Mouse (Mus musculus): ENCODE measurements at regions not wholly inside any gene's neighbourhood (a gene's known extent, or its start where the extent isn't known, plus 50 kb on each side); places are given as distances from the start of the nearest gene placed in this dataset.

DNA sequence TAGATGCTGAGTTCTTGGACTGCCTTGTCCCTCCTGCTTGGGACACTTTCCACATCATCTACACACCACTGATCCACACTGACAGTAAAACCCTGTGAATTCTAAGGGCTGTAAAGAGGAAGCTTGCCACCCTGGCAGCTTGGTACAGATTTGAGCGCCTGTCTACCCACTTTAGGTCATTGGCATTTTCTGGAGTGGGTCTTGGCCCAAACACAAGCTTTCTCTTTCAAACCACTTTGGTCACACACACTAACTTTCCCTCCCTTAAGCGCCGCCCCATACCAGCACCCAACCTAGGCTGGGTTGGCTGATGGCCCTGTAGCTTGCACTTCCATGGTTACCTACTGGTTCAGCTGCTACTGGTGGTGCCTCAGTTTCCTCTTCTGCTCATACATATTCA is 55.6 kb upstream of the Fam180a start:
- no peak overlapping the region for H3K27ac ChIP-seq (ENCODE audit: control insufficient read depth, low read depth, low read length)
- no peaks in the 10 kb centered on the region for H3K36me3 ChIP-seq (ENCODE audit: control insufficient read depth in 1 of 2, insufficient read depth in 2 of 2, low read length in 2 of 2)
- H3K4me1 ChIP-seq (ENCODE audit: control insufficient read depth in 1 of 2, insufficient read depth in 2 of 2, low read length in 2 of 2): no peaks in the 10 kb centered on the region
- no peak overlapping the region for H3K4me3 ChIP-seq (ENCODE audit: control insufficient read depth in 1 of 2, insufficient read depth in 1 of 2, low read depth in 2 of 2, low read length in 2 of 2)
- H3K9me3 ChIP-seq (replicated peaks; ENCODE audit: insufficient read depth, low read length): no peaks in the 10 kb centered on the region
- TF ChIP-seq TCF12 (IDR thresholded peaks at IDR 0.05; ENCODE audit: low read depth, low read length): no peak
- TF ChIP-seq MXI1 (IDR thresholded peaks at IDR 0.05; ENCODE audit: low read depth, low read length): no peak
- no peak for TF ChIP-seq NELFE (IDR thresholded peaks at IDR 0.05; ENCODE audit: low read depth, low read length)
- TF ChIP-seq ZNF384 (IDR thresholded peaks at IDR 0.05; ENCODE audit: low read depth, low read length): no peak
- no peak for TF ChIP-seq BHLHE40 (IDR thresholded peaks at IDR 0.05; ENCODE audit: borderline replicate concordance, low read depth, low read length)
- no peak for TF ChIP-seq CHD2 (IDR thresholded peaks at IDR 0.05; ENCODE audit: low read length)
- H3K79me2 ChIP-seq (ENCODE audit: control insufficient read depth, insufficient read depth, low read length, poor library complexity): no peaks in the 10 kb centered on the region
- no peaks in the 10 kb centered on the region; a peak in 2 of 4 replicates for H3K27me3 ChIP-seq (ENCODE audit: control insufficient read depth in 1 of 2, insufficient read depth in 2 of 2, low read length in 2 of 2)
- no peak for DNase-seq (ENCODE audit: low read depth, low spot score)
- H3K9ac ChIP-seq (ENCODE audit: control insufficient read depth, low read depth, low read length, poor library complexity, severe bottlenecking): no peak overlapping the region

DNA sequence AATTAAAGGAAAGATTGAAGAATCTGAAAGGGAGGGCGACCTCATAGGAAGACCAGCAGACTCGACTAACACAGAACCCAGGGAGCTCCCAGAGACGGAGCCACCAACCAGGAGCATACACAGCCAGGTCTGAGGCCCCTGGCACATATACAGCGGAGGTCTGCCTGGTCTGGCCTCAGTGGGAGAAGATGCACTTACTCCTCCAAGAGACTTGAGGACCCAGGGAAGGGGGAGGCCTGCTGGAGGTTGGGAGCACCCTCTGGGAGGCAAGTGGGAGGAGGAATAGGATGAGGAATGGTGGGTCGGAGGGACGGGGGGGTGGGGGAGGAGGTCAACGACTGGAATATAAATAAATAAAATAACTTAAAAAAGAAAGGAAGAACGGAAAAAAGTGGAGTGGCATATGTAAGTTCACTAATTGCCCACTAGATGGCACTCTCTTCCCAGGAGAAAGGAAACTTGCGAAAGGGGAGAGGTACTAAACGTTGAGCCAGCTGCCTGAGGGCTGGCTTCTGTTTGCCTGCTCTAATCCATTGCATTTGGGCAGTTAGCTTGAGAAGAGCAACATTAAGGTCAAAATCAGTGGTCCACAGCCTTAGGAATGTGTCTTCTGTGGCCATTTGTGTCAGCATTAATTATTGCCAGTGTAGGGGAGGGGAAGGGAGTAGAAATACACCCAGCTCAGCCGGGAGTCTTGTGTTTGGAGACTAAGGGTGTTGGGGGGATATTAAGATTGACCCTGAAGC is 55.0 kb upstream of the Fam180a start:
- Histone ChIP-seq H3K36me3 (ENCODE audit: control insufficient read depth in 1 of 2, insufficient read depth in 2 of 2, low read length in 2 of 2) (no peaks in the 10 kb centered on the region), H3K27ac (ENCODE audit: control insufficient read depth, low read depth, low read length) (no peak overlapping the region), H3K79me2 (ENCODE audit: control insufficient read depth, insufficient read depth, low read length, poor library complexity) (no peaks in the 10 kb centered on the region), H3K9ac (ENCODE audit: control insufficient read depth, low read depth, low read length, poor library complexity, severe bottlenecking) (peak overlapping the region; percentile 14; the same call in 1 of the 2 replicates), H3K4me1 (ENCODE audit: control insufficient read depth in 1 of 2, insufficient read depth in 2 of 2, low read length in 2 of 2) (no peaks in the 10 kb centered on the region), H3K9me3 (replicated peaks; ENCODE audit: insufficient read depth, low read length) (no peaks in the 10 kb centered on the region), H3K4me3 (ENCODE audit: control insufficient read depth in 1 of 2, insufficient read depth in 1 of 2, low read depth in 2 of 2, low read length in 2 of 2) (peak overlapping the region; percentile 45 to 49), H3K27me3 (ENCODE audit: control insufficient read depth in 1 of 2, insufficient read depth in 2 of 2, low read length in 2 of 2) (peaks cover 0 to 2% of the 10 kb centered on the region in 2 experiments; a peak in 3 of 4 replicates)
- DNase-seq (ENCODE audit: low read depth, low spot score): peak; percentile 75
- TF ChIP-seq MXI1 (IDR thresholded peaks at IDR 0.05; ENCODE audit: low read depth, low read length): no peak
- TF ChIP-seq RAD21 (IDR thresholded peaks at IDR 0.05; ENCODE audit: low read depth, low read length): peak; percentile 93
- TF ChIP-seq MYB (IDR thresholded peaks at IDR 0.05; ENCODE audit: low read depth, low read length): no peak
- TF ChIP-seq CTCF (IDR thresholded peaks at IDR 0.05 in 2 of 3, conservative IDR thresholded peaks at IDR 0.05 in 1 of 3; ENCODE audit: control insufficient read depth in 1 of 3, insufficient read depth in 1 of 3, low read depth in 2 of 3, low read length in 3 of 3, poor library complexity in 1 of 3, severe bottlenecking in 1 of 3): peak; percentile 55 to 87 (median 85)
- TF ChIP-seq ZC3H11A (IDR thresholded peaks at IDR 0.05; ENCODE audit: low read depth, low read length): peak; percentile 88
- peak; percentile 86 for TF ChIP-seq SMC3 (IDR thresholded peaks at IDR 0.05; ENCODE audit: low read depth, low read length)

DNA sequence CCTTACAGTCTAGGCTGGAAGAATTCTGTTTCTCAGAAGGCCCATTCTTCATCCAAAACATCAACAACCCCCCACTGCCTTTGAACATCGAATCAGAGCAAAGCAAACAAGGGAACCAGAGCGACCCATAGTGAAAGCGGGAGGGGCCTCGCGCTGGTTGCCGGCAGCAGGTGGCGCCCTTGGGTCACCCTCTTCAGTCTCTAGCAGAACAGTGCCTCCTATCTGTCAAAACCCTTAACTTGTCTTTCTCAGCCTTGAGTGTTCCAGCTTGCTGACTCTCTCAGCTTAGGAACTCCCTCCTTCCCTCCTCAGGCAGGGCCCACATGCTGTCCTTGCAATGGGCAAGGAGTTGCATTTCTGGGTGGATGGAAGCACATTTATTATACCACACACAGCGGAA is 53.9 kb upstream of the Fam180a start:
- H3K4me3 ChIP-seq (ENCODE audit: control insufficient read depth in 1 of 2, insufficient read depth in 1 of 2, low read depth in 2 of 2, low read length in 2 of 2): peak overlapping the region; percentile 26 to 36; a peak in 2 of 4 replicates
- peak; percentile 88 for DNase-seq (ENCODE audit: low read depth, low spot score)
- TF ChIP-seq SMC3 (IDR thresholded peaks at IDR 0.05; ENCODE audit: low read depth, low read length) (peak; percentile 84), TAL1 (IDR thresholded peaks at IDR 0.05; ENCODE audit: low read length) (no peak), RCOR1 (IDR thresholded peaks at IDR 0.05; ENCODE audit: low read depth, low read length) (no peak), ETS1 (IDR thresholded peaks at IDR 0.05; ENCODE audit: low read depth, low read length) (no peak), POLR2A (IDR thresholded peaks at IDR 0.05; ENCODE audit: control insufficient read depth in 1 of 2, insufficient read depth in 1 of 2, low read depth in 1 of 2, low read length in 2 of 2, poor library complexity in 1 of 2) (no peak), POLR2AphosphoS5 (IDR thresholded peaks at IDR 0.05; ENCODE audit: borderline replicate concordance, low read depth, low read length) (no peak), MYB (IDR thresholded peaks at IDR 0.05; ENCODE audit: low read depth, low read length) (no peak), USF2 (IDR thresholded peaks at IDR 0.05; ENCODE audit: borderline replicate concordance in 1 of 2, insufficient read depth in 1 of 2, low read depth in 1 of 2, low read length in 2 of 2) (no peak), ZKSCAN1 (IDR thresholded peaks at IDR 0.05; ENCODE audit: low read depth, low read length) (no peak), RAD21 (IDR thresholded peaks at IDR 0.05; ENCODE audit: low read depth, low read length) (peak; percentile 74), POLR2AphosphoS2 (IDR thresholded peaks at IDR 0.05; ENCODE audit: low read length) (no peak), MAX (IDR thresholded peaks at IDR 0.05; ENCODE audit: low read length) (no peak), MXI1 (IDR thresholded peaks at IDR 0.05; ENCODE audit: low read depth, low read length) (no peak), NELFE (IDR thresholded peaks at IDR 0.05; ENCODE audit: low read depth, low read length) (no peak), ZNF384 (IDR thresholded peaks at IDR 0.05; ENCODE audit: low read depth, low read length) (peak; percentile 60), CTCF (IDR thresholded peaks at IDR 0.05 in 2 of 3, conservative IDR thresholded peaks at IDR 0.05 in 1 of 3; ENCODE audit: control insufficient read depth in 1 of 3, insufficient read depth in 1 of 3, low read depth in 2 of 3, low read length in 3 of 3, poor library complexity in 1 of 3, severe bottlenecking in 1 of 3) (peak; percentile 88 to 100 (median 99); a peak in 5 of 6 replicates), GATA1 (IDR thresholded peaks at IDR 0.05; ENCODE audit: low read depth, low read length) (no peak), UBTF (IDR thresholded peaks at IDR 0.05; ENCODE audit: borderline replicate concordance, insufficient read depth, low read depth, low read length) (no peak), BHLHE40 (IDR thresholded peaks at IDR 0.05; ENCODE audit: borderline replicate concordance, low read depth, low read length) (peak; percentile 32; the same call in 1 of the 2 replicates), ELF1 (IDR thresholded peaks at IDR 0.05; ENCODE audit: low read depth, low read length) (no peak)

More for the DNA sequence above, 53.9 kb upstream of the Fam180a start:
- H3K9ac ChIP-seq (ENCODE audit: control insufficient read depth, low read depth, low read length, poor library complexity, severe bottlenecking): no peak overlapping the region
- H3K4me1 ChIP-seq (ENCODE audit: control insufficient read depth in 1 of 2, insufficient read depth in 2 of 2, low read length in 2 of 2): no peaks in the 10 kb centered on the region
- no peaks in the 10 kb centered on the region for H3K36me3 ChIP-seq (ENCODE audit: control insufficient read depth in 1 of 2, insufficient read depth in 2 of 2, low read length in 2 of 2)
- H3K9me3 ChIP-seq (replicated peaks; ENCODE audit: insufficient read depth, low read length): no peaks in the 10 kb centered on the region
- no peaks in the 10 kb centered on the region for H3K79me2 ChIP-seq (ENCODE audit: control insufficient read depth, insufficient read depth, low read length, poor library complexity)
- peaks cover 0 to 2% of the 10 kb centered on the region in 2 experiments; a peak in 3 of 4 replicates for H3K27me3 ChIP-seq (ENCODE audit: control insufficient read depth in 1 of 2, insufficient read depth in 2 of 2, low read length in 2 of 2)
- no peak overlapping the region for H3K27ac ChIP-seq (ENCODE audit: control insufficient read depth, low read depth, low read length)
